ENCODE assay signal across 8 mouse cellular contexts in genomic region chr15:26895251-26895711, GRCm38 (mm10). TPM values are rescaled to one million over a fixed set of nuclear protein-coding genes. Genes with fewer than 3 reads are reported as not detected.
A peak's percentile ranks its signal among the peaks of the same experiment; 100 is the strongest.
DNase-seq lines count a peak whose midpoint lies in the region; ATAC-seq lines count a peak whose summit lies in the region.

Gene Fbxl7, minus strand, starts transcription at chr15:26895580.

- under 1% methylated on average over 49 of the region's 58 CpGs for WGBS in lung, embryonic 16.5 days

- no peaks in the 10 kb centered on the region for H3K36me3 ChIP-seq in lung, embryonic 16.5 days (ENCODE audit: control insufficient read depth, insufficient read depth, low read length)

- peak; percentile 85 for ATAC-seq in frontal cortex, adult (ENCODE audit: low TSS enrichment)
- ATAC-seq in lung, embryonic 16.5 days (ENCODE audit: low read depth) = peak; percentile 94

- peak within 1 kb of the TSS; percentile 88 for H3K4me3 ChIP-seq in lung, embryonic 16.5 days (ENCODE audit: low read length)

- H3K9ac ChIP-seq in lung, embryonic 16.5 days (ENCODE audit: low read length) = peak within 1 kb of the TSS; percentile 87

- peak within 1 kb of the TSS; percentile 78 for H3K4me2 ChIP-seq in lung, embryonic 16.5 days (ENCODE audit: low read depth, low read length)

- peak; percentile 69 for DNase-seq in NIH3T3 (ENCODE audit: low read depth)
- DNase-seq in cerebellum, adult 9-10 months = peak; percentile 20
- peak; percentile 86 for DNase-seq in heart, postnatal 4 days
- DNase-seq in layer of hippocampus, adult 9-11 months = peak; percentile 46
- DNase-seq in retina, postnatal 7 days (ENCODE audit: low read depth, low spot score) = peak; percentile 49
- peak; percentile 84 for DNase-seq in yolk sac, embryonic 10.5 days (ENCODE audit: low spot score)

- peak within 1 kb of the TSS; percentile 96 for H3K27ac ChIP-seq in lung, embryonic 16.5 days (ENCODE audit: low read length)

- H3K4me1 ChIP-seq in lung, embryonic 16.5 days (replicated peaks; ENCODE audit: control insufficient read depth, insufficient read depth, low read length) = peaks cover 6% of the 10 kb centered on the region

- H3K9me3 ChIP-seq in lung, embryonic 16.5 days (ENCODE audit: control insufficient read depth, low read length) = no peaks in the 10 kb centered on the region

- no peaks in the 10 kb centered on the region for H3K27me3 ChIP-seq in lung, embryonic 16.5 days (ENCODE audit: control insufficient read depth, insufficient read depth, low read depth, low read length)

RNA-seq across cellular contexts. Expression of gene Fbxl7, which starts in this region (rescaled TPM):
- 10 to 100 TPM in 1 of 2 experiments, 1 to 10 TPM in 1; 8.6 to 11.5 TPM for total RNA-seq in heart, postnatal 4 days (2021)
- 13.7 and 14.0 TPM in 2 replicates for polyA plus RNA-seq in lung, embryonic 16.5 days (2015; fragmentation: Nextera tagmentation; extraction: Ambion mirVana)

Comparison
In these comparisons a context has a peak if more than half of its experiments do, and no peak if none do; other contexts are left out.
1. Peak in every context shown above with its lines: DNase-seq, ATAC-seq, H3K4me3 ChIP-seq and H3K27ac ChIP-seq.
2. DNase-seq: peak in every context shown above with its lines; median percentile 86 in heart, postnatal 4 days; 84 in yolk sac, embryonic 10.5 days; 69 in NIH3T3; 49 in retina, postnatal 7 days; 46 in layer of hippocampus, adult 9-11 months; 20 in cerebellum, adult 9-10 months.